Mouse (Mus musculus) gastrocnemius, postnatal 14 days (tissue): ENCODE results near the gene Ufsp2. TPM values are rescaled to one million over a fixed set of nuclear protein-coding genes. Genes with fewer than 3 reads are reported as not detected.

Experiments used
- DNase-seq: peaks from one replicate; pipeline ENCODE4 v3.0.0; 2021; ENCODE audit warnings: mixed read lengths
- intact Hi-C: fragments of 180-260 bp; cut with DNase I; formaldehyde crosslinking; loops from one replicate; pipeline ENCODE4 v1.15.1; 2025; ENCODE audit warnings: low total_unique reads
- total RNA-seq, 2 experiments: library from RNA; stranded (reverse); gene quantifications; 2 replicates each; pipeline ENCODE4 v1.2.3; 2021

Gene Ufsp2
- total RNA-seq, 2 experiments from 2014 or later = 36.1 to 36.7 TPM

- intact Hi-C loops = no loop called here
- no peak for DNase-seq
These were observed 31.8 kb downstream of the Ufsp2 start for GRCm38 (mm10) chr8:46007050-46007672.

DNA sequence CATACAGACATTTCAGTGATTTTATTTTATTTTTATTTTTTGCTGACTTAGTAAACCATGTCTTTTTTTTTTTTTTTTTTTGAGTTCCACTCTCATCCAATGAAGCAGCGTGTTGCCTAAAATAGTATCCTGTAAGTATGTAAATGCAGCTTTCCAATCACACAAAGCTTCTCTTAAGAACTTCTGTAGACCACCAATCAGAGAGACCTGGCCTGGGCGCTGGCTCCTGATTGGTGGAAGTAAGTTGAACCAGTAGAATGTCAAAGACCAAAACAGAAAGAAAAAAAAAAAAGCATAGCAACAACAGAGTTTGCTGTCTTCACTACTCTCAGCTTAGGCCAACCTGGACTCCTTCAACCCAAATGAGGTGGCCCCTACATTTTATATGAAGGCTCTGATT is 35.0 kb downstream of the Ufsp2 start:
- no peak for DNase-seq
- intact Hi-C loops = no loop called here

DNA sequence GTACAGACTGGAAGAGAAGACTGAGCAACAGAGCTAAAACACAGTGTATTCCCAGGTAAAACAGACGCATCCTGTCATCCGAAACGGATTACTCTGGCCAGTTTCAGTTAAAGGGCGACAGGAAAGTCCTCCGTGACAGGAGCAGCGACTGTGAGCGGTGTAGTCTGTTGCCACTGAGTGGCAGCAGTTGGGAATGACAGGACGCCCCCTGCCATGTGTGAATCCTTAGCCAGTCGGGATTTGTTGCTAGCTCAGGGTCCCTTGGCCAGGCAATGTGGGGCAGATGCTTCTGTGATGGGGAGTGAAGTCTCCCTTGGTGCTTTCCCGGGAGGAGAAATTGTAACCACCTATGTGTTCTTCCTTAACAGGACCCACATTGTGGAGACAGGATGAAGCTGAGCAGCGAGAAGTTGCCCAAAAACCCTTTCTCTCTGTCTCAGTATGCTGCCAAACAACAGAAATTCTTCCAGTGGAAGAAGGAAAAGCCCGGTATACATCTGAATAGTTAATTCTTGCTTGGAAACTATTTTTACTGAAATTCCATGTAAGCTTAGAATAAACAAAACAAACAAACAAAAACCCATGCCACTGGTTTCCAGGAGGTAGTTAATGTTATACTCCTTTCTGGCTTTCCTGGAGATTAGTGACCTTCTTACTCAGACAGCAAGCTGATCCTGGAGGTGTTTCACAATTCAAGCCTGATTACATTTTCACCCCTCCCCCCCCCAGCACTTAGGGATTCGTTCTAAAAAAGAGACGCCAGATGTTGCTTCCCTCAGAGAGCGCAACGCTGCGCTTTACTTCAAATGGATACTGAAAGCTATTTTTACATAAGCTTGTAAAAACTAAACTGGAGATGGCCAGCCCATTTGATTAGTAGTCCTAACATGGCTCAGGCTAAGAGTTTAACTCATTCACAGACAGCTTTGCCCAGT is 35.7 kb downstream of the Ufsp2 start:
- no peak for DNase-seq
- intact Hi-C loops = no loop called here

- intact Hi-C loops = no loop called here
- DNase-seq = no peak
These were observed 46.9 kb downstream of the Ufsp2 start for GRCm38 (mm10) chr8:46022203-46022602.

GRCm38 (mm10) chr8:46022758-46023157 is 47.4 kb downstream of the Ufsp2 start:
- DNase-seq = no peak

GRCm38 (mm10) chr8:46024392-46024791 is 49.1 kb downstream of the Ufsp2 start:
- intact Hi-C loops = no loop called here
- DNase-seq = no peak

More at GRCm38 (mm10) chr8:46022758-46023157, 47.4 kb downstream of the Ufsp2 start:
- intact Hi-C loops = no loop called here

- DNase-seq = no peak
- intact Hi-C loops = no loop called here
These were observed 60.9 kb downstream of the Ufsp2 start for GRCm38 (mm10) chr8:46036217-46036616.

DNA sequence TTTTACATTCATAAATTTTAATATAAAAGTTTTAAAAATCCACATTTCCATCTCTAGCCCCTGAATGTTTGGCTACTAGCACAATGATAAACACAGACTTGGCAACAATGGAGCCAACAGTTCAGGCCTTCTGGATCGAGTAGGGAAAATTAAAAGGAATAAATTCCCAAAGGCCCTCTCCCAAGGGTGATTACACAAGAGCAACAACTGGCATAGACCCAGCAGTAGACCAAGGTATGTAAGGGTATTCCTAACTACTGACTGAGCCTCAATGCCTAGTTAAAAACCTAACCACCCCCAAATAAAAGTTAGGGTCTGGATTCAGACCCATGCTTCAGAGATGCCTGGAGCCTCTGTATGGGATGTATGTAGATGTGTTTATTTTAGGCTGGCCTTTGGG is 64.3 kb downstream of the Ufsp2 start:
- intact Hi-C loops = no loop called here
- no peak for DNase-seq

GRCm38 (mm10) chr8:46040260-46040659 is 64.9 kb downstream of the Ufsp2 start:
- intact Hi-C loops = no loop called here
- DNase-seq = no peak

Other genes starting within 250 kb of the Ufsp2 start
- gene Pdlim3, start 90.1 kb upstream of the Ufsp2 start, total RNA-seq = 100 to 1,000 TPM; 440 to 576 TPM
- not detected for gene Ccdc110, start 40.9 kb upstream of the Ufsp2 start, total RNA-seq
- gene 1700029J07Rik, start 276 bp upstream of the Ufsp2 start, total RNA-seq = under 1 TPM; 0.53 to 0.80 TPM
- gene Lrp2bp, start 23.8 kb downstream of the Ufsp2 start, total RNA-seq = 1 to 10 TPM; 3.0 TPM
- gene Ankrd37, start 30.2 kb downstream of the Ufsp2 start, total RNA-seq = 1 to 10 TPM; 1.2 to 2.6 TPM
- gene Cfap97, start 176.2 kb downstream of the Ufsp2 start, total RNA-seq = 10 to 100 TPM; 11.2 to 12.0 TPM
- gene Snx25, start 176.6 kb downstream of the Ufsp2 start, total RNA-seq = 1 to 10 TPM; 6.0 to 6.1 TPM
- gene Slc25a4, start 235.8 kb downstream of the Ufsp2 start, total RNA-seq = 1,000 to 10,000 TPM; 2,687 to 3,049 TPM